15 mouse cellular contexts compared by ENCODE assay signal in genomic region chr6:113659648-113660491, GRCm38 (mm10). TPM values are rescaled to one million over a fixed set of nuclear protein-coding genes. Genes with fewer than 3 reads are reported as not detected.
DNase-seq lines count a peak whose midpoint lies in the region; ATAC-seq and TF ChIP-seq lines count a peak whose summit lies in the region.
"Had no signal": no experiment of that assay in that cellular context is flagged by ENCODE, and none has a peak within 500 bp of the region (broad histone marks: within the 10 kb centered on the region; RNA-seq: fewer than 3 reads in every experiment).

No protein-coding gene starts in this region.

- TF ChIP-seq RAD21 in CH12.LX (IDR thresholded peaks at IDR 0.05; ENCODE audit: low read depth, low read length): no peak

- H3K4me3 ChIP-seq in gastrocnemius, adult 2 months: no peak overlapping the region
- no peak overlapping the region for H3K4me3 ChIP-seq in kidney, embryonic 16.5 days (ENCODE audit: low read length)
- peak overlapping the region; percentile 49 to 60 (median 57) for H3K4me3 ChIP-seq in CH12.LX (replicated peaks in 1 of 3; ENCODE audit: low read depth in 2 of 3, low read length in 2 of 3, poor library complexity in 1 of 3)
- H3K4me3 ChIP-seq in liver, postnatal 0 days (ENCODE audit: low read depth, low read length): no peak overlapping the region
- H3K4me3 ChIP-seq: forebrain, embryonic 15.5 days; midbrain, embryonic 13.5 days; neural tube, embryonic 13.5 days had no signal

- H3K9ac ChIP-seq in kidney, embryonic 16.5 days (replicated peaks; ENCODE audit: low read length): no peak overlapping the region
- peak overlapping the region; percentile 69 for H3K9ac ChIP-seq in CH12.LX (ENCODE audit: insufficient read depth, low read depth)
- no peak overlapping the region; the same call in 1 of the 2 replicates for H3K9ac ChIP-seq in liver, postnatal 0 days (replicated peaks)
- H3K9ac ChIP-seq: forebrain, embryonic 15.5 days; midbrain, embryonic 13.5 days; neural tube, embryonic 13.5 days had no signal

- intact Hi-C loops in gastrocnemius, adult 2 months (cut with DNase I): no loop called here

- peaks cover 54% of the 10 kb centered on the region for H3K79me2 ChIP-seq in CH12.LX (replicated peaks; ENCODE audit: control insufficient read depth, extremely low read depth, insufficient read depth, poor library complexity, severe bottlenecking)

- no peaks in the 10 kb centered on the region for H3K27me3 ChIP-seq in kidney, embryonic 16.5 days (ENCODE audit: insufficient read depth, low read length)
- H3K27me3 ChIP-seq in CH12.LX (replicated peaks): no peaks in the 10 kb centered on the region
- no peaks in the 10 kb centered on the region for H3K27me3 ChIP-seq in liver, postnatal 0 days (ENCODE audit: insufficient read depth, low read length)
- H3K27me3 ChIP-seq: forebrain, embryonic 15.5 days; midbrain, embryonic 13.5 days; neural tube, embryonic 13.5 days had no signal

- no peak for DNase-seq in gastrocnemius, adult 2 months
- no peak for DNase-seq in gastrocnemius, postnatal 25 days
- no peak for DNase-seq in kidney, postnatal 14 days
- DNase-seq in CH12.LX (ENCODE audit: extremely low read depth): no peak
- no peak for DNase-seq in liver, postnatal 0 days
- no peak for DNase-seq in thymus, postnatal 0 days (ENCODE audit: low spot score)
- DNase-seq: embryo, embryonic 11 days; kidney, postnatal 10 days; lung, adult 2 months had no signal

- in situ Hi-C loops in CH12.LX (cut with MboI; ENCODE audit: low pct_ligation_motif_present, low pct_unique_long_range_greater_than_20kb, low sequenced_read_pairs): no loop called here

- WGBS in kidney, embryonic 16.5 days: 46% methylated on average over 8 of the region's 8 CpGs
- WGBS in liver, postnatal 0 days (ENCODE audit: insufficient replicate concordance): 46% methylated on average over 8 of the region's 8 CpGs

- ATAC-seq in kidney, embryonic 16.5 days (ENCODE audit: low FRiP score, low TSS enrichment): peak; percentile 29; the same call in 1 of the 2 replicates
- ATAC-seq in liver, postnatal 0 days: no peak
- no peak for ATAC-seq in erythroblast, adult 5-6 weeks (replicated peaks; ENCODE audit: low FRiP score, poor library complexity, severe bottlenecking)
- ATAC-seq: forebrain, embryonic 15.5 days; midbrain, embryonic 13.5 days had no signal

- TF ChIP-seq CTCF in gastrocnemius, adult 2 months (IDR thresholded peaks at IDR 0.05): no peak
- TF ChIP-seq CTCF in CH12.LX (conservative IDR thresholded peaks at IDR 0.05 in 1 of 2, IDR thresholded peaks at IDR 0.05 in 1 of 2; ENCODE audit: low read depth in 2 of 2, low read length in 2 of 2): no peak
- no peak for TF ChIP-seq CTCF in liver, postnatal 0 days (IDR thresholded peaks at IDR 0.05; ENCODE audit: low read depth)

- dilution Hi-C loops in CH12.LX (cut with MboI; ENCODE audit: extremely low pct_ligation_motif_present, extremely low pct_unique_long_range_greater_than_20kb, low sequenced_read_pairs): no loop called here

- H3K36me3 ChIP-seq in kidney, embryonic 16.5 days (ENCODE audit: insufficient read depth, low read length): no peaks in the 10 kb centered on the region
- H3K36me3 ChIP-seq in CH12.LX (replicated peaks in 1 of 2; ENCODE audit: control insufficient read depth in 1 of 2, insufficient read depth in 1 of 2, low read length in 1 of 2): peaks cover 18 to 36% of the 10 kb centered on the region in 2 experiments
- no peaks in the 10 kb centered on the region for H3K36me3 ChIP-seq in liver, postnatal 0 days (replicated peaks; ENCODE audit: insufficient read depth, low read length)
- H3K36me3 ChIP-seq: forebrain, embryonic 15.5 days; midbrain, embryonic 13.5 days; neural tube, embryonic 13.5 days had no signal

- no peak; the same call in none of the 2 replicates for TF ChIP-seq POLR2A in CH12.LX (IDR thresholded peaks at IDR 0.05; ENCODE audit: low read depth, low read length)

- peaks cover 35% of the 10 kb centered on the region for H3K4me1 ChIP-seq in kidney, embryonic 16.5 days (ENCODE audit: insufficient read depth, low read length)
- peaks cover 42 to 72% of the 10 kb centered on the region in 2 experiments for H3K4me1 ChIP-seq in CH12.LX (ENCODE audit: control insufficient read depth in 1 of 2, insufficient read depth in 2 of 2)
- H3K4me1 ChIP-seq in liver, postnatal 0 days (ENCODE audit: insufficient read depth): peaks cover 52% of the 10 kb centered on the region
- H3K4me1 ChIP-seq: forebrain, embryonic 15.5 days had no signal

- H3K9me3 ChIP-seq in kidney, embryonic 16.5 days (ENCODE audit: low read length): peaks cover 2% of the 10 kb centered on the region; the same call in 1 of the 2 replicates
- H3K9me3 ChIP-seq in CH12.LX (replicated peaks; ENCODE audit: low read length): peaks cover 9% of the 10 kb centered on the region
- H3K9me3 ChIP-seq in liver, postnatal 0 days (ENCODE audit: low read length): peaks cover 4% of the 10 kb centered on the region; the same call in 1 of the 2 replicates
- H3K9me3 ChIP-seq: forebrain, embryonic 15.5 days; midbrain, embryonic 13.5 days; neural tube, embryonic 13.5 days had no signal

- no peak for TF ChIP-seq EP300 in CH12.LX (IDR thresholded peaks at IDR 0.05; ENCODE audit: low read length)
- TF ChIP-seq EP300 in liver, postnatal 0 days (IDR thresholded peaks at IDR 0.05; ENCODE audit: low read depth): no peak

- H3K4me2 ChIP-seq in kidney, embryonic 16.5 days (replicated peaks; ENCODE audit: low read depth, low read length): no peak overlapping the region
- peak overlapping the region; percentile 68 for H3K4me2 ChIP-seq in CH12.LX (ENCODE audit: insufficient read depth, low read depth, poor library complexity, severe bottlenecking)
- peak overlapping the region; percentile 36; the same call in 1 of the 2 replicates for H3K4me2 ChIP-seq in liver, postnatal 0 days (ENCODE audit: low read depth, low read length)
- H3K4me2 ChIP-seq: forebrain, embryonic 15.5 days; midbrain, embryonic 13.5 days; neural tube, embryonic 13.5 days had no signal

- peak overlapping the region; percentile 70 for H3K27ac ChIP-seq in gastrocnemius, adult 2 months
- peak overlapping the region; percentile 62 for H3K27ac ChIP-seq in kidney, embryonic 16.5 days (ENCODE audit: low read length)
- peak overlapping the region; percentile 99 for H3K27ac ChIP-seq in CH12.LX (ENCODE audit: insufficient read depth, low read depth)
- peak overlapping the region; percentile 86 for H3K27ac ChIP-seq in liver, postnatal 0 days (ENCODE audit: low read depth)
- H3K27ac ChIP-seq: forebrain, embryonic 15.5 days; midbrain, embryonic 13.5 days had no signal

RNA-seq across cellular contexts. Expression of gene Irak2, which starts 21.6 kb away (rescaled TPM):
- total RNA-seq in gastrocnemius, adult 2 months (2021): 1 to 10 TPM; 3.9 to 6.1 TPM
- 1 to 10 TPM; 3.0 to 4.7 TPM for total RNA-seq in gastrocnemius, postnatal 25 days (2021)
- polyA plus RNA-seq in kidney, embryonic 16.5 days (2015; fragmentation: Nextera tagmentation; extraction: Ambion mirVana): 4.4 and 5.6 TPM in 2 replicates
- total RNA-seq in CH12.LX (2012; rRNA removed) (31.6 and 39.5 TPM in 2 replicates), CH12.LX (2014; rRNA removed) (26.9 and 30.0 TPM in 2 replicates)
- polyA plus RNA-seq in CH12.LX (2012; ENCODE audit: insufficient read length, low read depth): 32.5 and 38.6 TPM in 2 replicates
- 9.2 and 10.8 TPM in 2 replicates for polyA plus RNA-seq in liver, postnatal 0 days (2015; fragmentation: Nextera tagmentation; extraction: Ambion mirVana)
- polyA plus RNA-seq in thymus, postnatal 0 days (2015; fragmentation: Nextera tagmentation; extraction: Ambion mirVana): 2.2 and 2.7 TPM in 2 replicates
- total RNA-seq in erythroblast, adult 5-6 weeks (2015; ENCODE audit: low replicate concordance): 18.8 and 56.0 TPM in 2 replicates
- total RNA-seq in erythroblast, adult 5-6 weeks (2017; ENCODE audit: low replicate concordance): 58.7 and 68.4 TPM in 2 replicates

RNA-seq across cellular contexts. Expression of gene Vhl, which starts 36.1 kb away (rescaled TPM):
- 1 to 10 TPM; 5.1 to 5.9 TPM for total RNA-seq in gastrocnemius, adult 2 months (2021)
- total RNA-seq in gastrocnemius, postnatal 25 days (2021): 1 to 10 TPM; 4.4 to 6.2 TPM
- 34.0 and 40.7 TPM in 2 replicates for polyA plus RNA-seq in kidney, embryonic 16.5 days (2015; fragmentation: Nextera tagmentation; extraction: Ambion mirVana)
- total RNA-seq in CH12.LX (2012; rRNA removed): 14.2 and 17.6 TPM in 2 replicates
- total RNA-seq in CH12.LX (2014; rRNA removed): 32.6 and 36.6 TPM in 2 replicates
- polyA plus RNA-seq in CH12.LX (2012; ENCODE audit: insufficient read length, low read depth): 19.2 and 23.1 TPM in 2 replicates
- polyA plus RNA-seq in liver, postnatal 0 days (2015; fragmentation: Nextera tagmentation; extraction: Ambion mirVana): 10.0 and 12.9 TPM in 2 replicates
- polyA plus RNA-seq in thymus, postnatal 0 days (2015; fragmentation: Nextera tagmentation; extraction: Ambion mirVana): 30.7 and 33.1 TPM in 2 replicates
- total RNA-seq in erythroblast, adult 5-6 weeks (2015; ENCODE audit: low replicate concordance): 6.3 and 11.5 TPM in 2 replicates
- 3.6 and 8.9 TPM in 2 replicates for total RNA-seq in erythroblast, adult 5-6 weeks (2017; ENCODE audit: low replicate concordance)

RNA-seq across cellular contexts. Expression of gene Tatdn2, which starts 37.0 kb away (rescaled TPM):
- total RNA-seq in gastrocnemius, adult 2 months (2021): 10 to 100 TPM; 36.4 to 41.1 TPM
- 10 to 100 TPM; 28.8 to 31.6 TPM for total RNA-seq in gastrocnemius, postnatal 25 days (2021)
- 0.72 and 0.95 TPM in 2 replicates for polyA plus RNA-seq in kidney, embryonic 16.5 days (2015; fragmentation: Nextera tagmentation; extraction: Ambion mirVana)
- total RNA-seq in CH12.LX (2012; rRNA removed) (35.1 and 62.5 TPM in 2 replicates), CH12.LX (2014; rRNA removed) (34.5 and 35.5 TPM in 2 replicates)
- polyA plus RNA-seq in CH12.LX (2012; ENCODE audit: insufficient read length, low read depth): 58.0 and 70.8 TPM in 2 replicates
- 0.62 and 0.83 TPM in 2 replicates for polyA plus RNA-seq in liver, postnatal 0 days (2015; fragmentation: Nextera tagmentation; extraction: Ambion mirVana)
- 1.5 and 1.7 TPM in 2 replicates for polyA plus RNA-seq in thymus, postnatal 0 days (2015; fragmentation: Nextera tagmentation; extraction: Ambion mirVana)
- 2.9 and 22.8 TPM in 2 replicates for total RNA-seq in erythroblast, adult 5-6 weeks (2015; ENCODE audit: low replicate concordance)
- 36.4 and 49.5 TPM in 2 replicates for total RNA-seq in erythroblast, adult 5-6 weeks (2017; ENCODE audit: low replicate concordance)

RNA-seq across cellular contexts. Expression of gene Brk1, which starts 55.3 kb away (rescaled TPM):
- total RNA-seq in gastrocnemius, adult 2 months (2021): 10 to 100 TPM; 37.3 to 46.0 TPM
- 10 to 100 TPM; 37.1 to 40.7 TPM for total RNA-seq in gastrocnemius, postnatal 25 days (2021)
- polyA plus RNA-seq in kidney, embryonic 16.5 days (2015; fragmentation: Nextera tagmentation; extraction: Ambion mirVana): 221 and 224 TPM in 2 replicates
- 112 and 122 TPM in 2 replicates for total RNA-seq in CH12.LX (2012; rRNA removed)
- total RNA-seq in CH12.LX (2014; rRNA removed): 224 and 245 TPM in 2 replicates
- polyA plus RNA-seq in CH12.LX (2012; ENCODE audit: insufficient read length, low read depth): 142 and 145 TPM in 2 replicates
- 88.5 and 88.9 TPM in 2 replicates for polyA plus RNA-seq in liver, postnatal 0 days (2015; fragmentation: Nextera tagmentation; extraction: Ambion mirVana)
- 267 and 274 TPM in 2 replicates for polyA plus RNA-seq in thymus, postnatal 0 days (2015; fragmentation: Nextera tagmentation; extraction: Ambion mirVana)
- 86.5 and 91.5 TPM in 2 replicates for total RNA-seq in erythroblast, adult 5-6 weeks (2015; ENCODE audit: low replicate concordance)
- total RNA-seq in erythroblast, adult 5-6 weeks (2017; ENCODE audit: low replicate concordance): 36.9 and 54.7 TPM in 2 replicates

RNA-seq across cellular contexts. Expression of gene Fancd2os, which starts 59.4 kb away (rescaled TPM):
- total RNA-seq in gastrocnemius, adult 2 months (2021): not detected
- not detected for total RNA-seq in gastrocnemius, postnatal 25 days (2021)
- 0.68 and 1.1 TPM in 2 replicates for polyA plus RNA-seq in kidney, embryonic 16.5 days (2015; fragmentation: Nextera tagmentation; extraction: Ambion mirVana)
- total RNA-seq in CH12.LX (2012; rRNA removed) (not detected in 2 replicates), CH12.LX (2014; rRNA removed) (not detected in 2 replicates)
- 0.31 and 0.45 TPM in 2 replicates for polyA plus RNA-seq in CH12.LX (2012; ENCODE audit: insufficient read length, low read depth)
- 0.12 and 0.14 TPM in 2 replicates for polyA plus RNA-seq in liver, postnatal 0 days (2015; fragmentation: Nextera tagmentation; extraction: Ambion mirVana)
- 0.25 TPM in 1 of 2 replicates, not detected in the other for polyA plus RNA-seq in thymus, postnatal 0 days (2015; fragmentation: Nextera tagmentation; extraction: Ambion mirVana)
- total RNA-seq in erythroblast, adult 5-6 weeks (2015; ENCODE audit: low replicate concordance): not detected in 2 replicates
- not detected in 2 replicates for total RNA-seq in erythroblast, adult 5-6 weeks (2017; ENCODE audit: low replicate concordance)
- polyA plus RNA-seq: gonadal fat pad, adult 2 months; lung, adult 2 months; midbrain, embryonic 13.5 days had no signal

Comparison
In these comparisons a context has a peak if more than half of its experiments do, and no peak if none do; other contexts are left out.
1. H3K4me3 ChIP-seq: peak in CH12.LX (3 of 3); none in gastrocnemius, adult 2 months (single experiment), kidney, embryonic 16.5 days (single experiment) and liver, postnatal 0 days (single experiment).
2. Peak in every context shown above with its lines, with median percentiles within 50 percentile points of each other: H3K27ac ChIP-seq.